Mouse (Mus musculus) WW6 (cell line): ENCODE measurements at regions not wholly inside any gene's neighbourhood (a gene's known extent, or its start where the extent isn't known, plus 50 kb on each side); places are given as distances from the start of the nearest gene placed in this dataset.

Experiments
- DNase-seq: peaks from one replicate; pipeline ENCODE4 v3.0.0-alpha.2; 2013; ENCODE audit warnings: low read depth, low spot score

DNA sequence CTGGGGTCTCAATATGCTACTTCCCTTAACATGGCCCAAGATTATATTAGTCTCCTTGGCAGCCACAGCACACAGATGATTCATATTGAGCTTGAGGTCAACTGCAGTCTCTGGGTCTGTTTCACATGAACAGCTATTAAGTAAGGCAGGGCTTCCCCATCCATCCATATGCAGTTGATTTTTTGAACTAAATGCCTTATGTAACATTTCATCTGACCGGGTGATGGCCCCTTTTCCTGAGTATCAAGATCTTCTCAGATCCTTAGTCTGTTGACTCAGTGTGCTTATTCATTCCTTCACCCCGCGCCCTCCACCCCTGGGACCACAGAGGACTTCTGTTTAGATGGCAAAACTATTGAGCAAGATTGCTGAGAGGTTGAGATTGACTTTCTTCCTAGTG, 202.7 kb downstream of the Cyp26b1 start:
- DNase-seq, result no peak

DNA sequence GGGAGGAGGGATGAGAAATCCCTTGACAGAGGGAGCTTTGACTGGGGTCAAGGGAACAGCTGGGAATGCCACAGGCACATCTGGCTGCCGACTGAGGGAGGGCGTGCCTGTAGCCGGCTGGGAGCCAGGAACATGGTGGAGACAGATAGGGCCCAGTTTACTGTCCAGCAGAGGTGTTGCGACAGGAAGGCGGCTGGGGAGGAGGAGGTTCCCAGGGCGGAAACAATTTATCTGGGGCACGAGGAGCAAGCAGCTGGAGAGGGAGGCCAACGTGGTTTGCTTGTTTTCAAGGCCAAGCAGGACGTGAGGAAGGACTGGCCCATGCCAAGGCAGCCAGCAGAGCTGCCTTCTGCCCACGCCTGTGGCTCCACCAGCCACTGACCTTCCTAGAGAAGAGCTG, 208.0 kb downstream of the Cyp26b1 start:
- no peak for DNase-seq

DNA sequence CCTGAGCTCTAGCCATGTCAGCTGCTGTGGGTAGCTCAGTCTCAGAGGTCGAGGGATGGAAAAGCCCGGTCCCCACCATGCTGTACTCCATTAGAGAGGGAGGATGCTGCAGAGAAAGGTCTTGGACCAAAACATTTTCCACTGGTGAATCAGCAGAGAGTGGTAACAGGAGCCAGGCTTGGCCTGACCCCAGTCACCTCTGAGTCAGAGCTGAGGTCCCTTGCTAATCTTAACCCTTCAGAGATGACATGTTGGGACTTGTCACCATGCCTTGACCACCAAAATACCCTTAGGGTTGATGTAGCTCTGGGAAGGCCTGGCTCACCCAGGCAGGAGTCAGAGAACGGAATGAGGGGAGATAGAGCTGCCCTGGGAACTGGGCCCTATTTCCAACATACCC, 210.0 kb downstream of the Cyp26b1 start:
- no peak for DNase-seq

DNA sequence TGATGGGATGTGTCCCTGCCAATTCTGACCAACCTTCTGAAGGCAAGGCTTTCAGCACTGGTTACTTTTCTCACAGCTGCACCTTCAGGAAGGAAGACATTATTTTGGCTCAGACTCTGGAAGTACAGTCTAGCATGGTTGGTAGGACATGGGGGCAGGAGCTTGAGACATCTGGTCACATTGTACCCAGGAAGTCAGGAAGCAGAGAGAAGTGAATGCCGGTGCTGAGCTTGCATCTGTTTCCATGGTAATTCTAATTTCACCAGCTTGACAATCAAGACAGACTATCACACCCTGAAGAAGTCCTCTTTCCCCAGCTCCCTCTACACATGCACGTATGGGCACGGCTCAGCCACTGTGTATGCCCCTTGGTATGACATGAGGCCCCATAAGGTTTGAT, 210.6 kb downstream of the Cyp26b1 start:
- DNase-seq, result no peak

DNA sequence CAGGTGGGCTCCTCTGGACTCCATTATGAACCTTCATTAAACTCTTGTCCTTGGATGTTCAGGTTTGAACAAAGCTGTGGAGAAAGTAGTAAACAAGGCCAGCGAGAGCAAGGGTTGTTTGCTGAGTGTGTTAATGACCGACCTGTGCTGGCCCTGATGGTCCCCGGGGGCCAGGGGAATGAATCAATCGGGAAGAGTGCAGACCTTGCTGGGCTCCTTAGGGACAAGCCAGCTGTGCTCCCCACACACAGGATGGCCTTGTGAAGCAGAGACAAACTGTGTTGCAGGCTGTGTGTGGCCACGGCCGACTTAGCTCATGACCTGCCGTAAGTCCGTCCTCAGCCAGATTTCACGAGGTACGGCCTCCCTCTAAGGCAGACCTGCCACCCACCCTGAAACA, 212.1 kb downstream of the Cyp26b1 start:
- DNase-seq, result no peak

DNA sequence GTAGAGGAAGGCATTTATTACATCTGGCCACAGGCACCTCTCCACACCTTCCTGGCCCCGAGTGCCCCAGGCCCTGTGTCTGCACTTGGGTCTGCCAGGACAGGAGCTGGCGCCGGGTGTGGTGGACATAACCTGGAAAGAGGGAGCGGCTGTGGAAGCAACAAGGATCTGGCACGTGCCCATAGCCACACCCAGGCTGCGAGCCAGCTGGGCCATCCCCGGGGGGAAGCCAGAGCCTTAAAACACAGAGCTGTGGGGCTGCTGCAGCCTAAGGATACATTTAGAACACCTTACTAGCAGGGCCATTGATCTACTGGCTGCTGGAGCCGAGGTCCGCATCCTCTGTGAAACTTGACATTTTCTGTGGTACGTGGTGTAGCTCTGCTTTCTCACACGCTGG, 217.0 kb downstream of the Cyp26b1 start:
- no peak for DNase-seq

DNA sequence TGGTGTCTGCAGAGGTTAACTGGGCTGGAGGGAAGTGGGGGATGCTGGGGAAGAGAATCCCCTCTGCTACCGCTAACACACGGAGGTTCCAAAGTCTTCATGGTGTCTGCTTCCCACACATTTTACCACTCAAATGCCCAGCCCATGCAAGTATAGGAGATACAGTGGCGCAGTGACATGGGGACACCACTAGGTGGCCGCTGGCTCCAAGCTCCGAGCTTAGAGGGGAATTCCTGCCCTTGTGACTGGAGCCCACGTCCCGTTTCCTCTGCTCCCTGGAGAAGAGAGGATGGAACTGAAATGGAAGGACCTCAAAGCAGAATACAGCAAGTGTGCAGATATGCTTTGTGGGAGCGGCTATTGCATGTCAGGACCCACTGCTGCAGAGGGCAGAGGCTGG, 218.2 kb downstream of the Cyp26b1 start:
- peak; percentile 7 for DNase-seq

DNA sequence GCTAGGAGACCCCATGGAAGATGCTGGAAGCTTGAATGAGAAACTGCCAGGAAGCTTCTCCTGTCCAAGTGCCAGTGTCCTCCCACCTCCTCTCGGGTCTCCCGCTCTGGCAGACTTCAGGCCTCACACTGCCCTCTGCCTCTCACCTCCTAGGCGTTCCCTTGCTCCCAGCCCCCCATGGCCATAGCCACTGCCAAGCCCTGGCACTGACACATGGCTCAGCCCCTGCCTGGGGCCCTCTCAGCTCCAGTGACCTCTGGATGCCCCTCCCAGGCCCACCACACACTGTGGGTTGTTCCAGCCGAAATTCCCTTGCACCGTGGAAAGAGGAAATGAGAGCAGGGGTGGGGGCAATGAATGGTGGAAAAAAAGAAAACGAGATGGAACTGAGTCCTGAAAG, 227.3 kb downstream of the Cyp26b1 start:
- DNase-seq, result no peak

DNA sequence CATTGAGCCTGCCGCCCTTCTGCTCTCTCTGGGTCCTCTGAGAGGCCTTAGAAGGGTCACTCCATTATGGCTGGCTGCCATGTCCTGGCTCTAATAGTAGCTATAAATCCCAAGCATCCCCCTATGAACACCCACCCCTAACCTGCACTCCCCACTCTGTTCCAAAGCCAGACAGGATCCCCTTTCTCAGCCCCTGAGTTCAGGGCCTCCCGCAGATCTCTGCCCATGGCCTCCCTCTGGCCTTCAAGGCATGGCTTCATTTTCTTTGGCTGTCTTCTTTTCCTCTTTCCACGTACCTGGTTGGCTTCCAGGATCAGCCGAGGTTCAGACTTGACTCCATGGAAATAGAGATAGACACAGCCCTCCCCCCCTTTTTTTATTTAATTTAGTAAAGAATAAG, 227.8 kb downstream of the Cyp26b1 start:
- no peak for DNase-seq

DNA sequence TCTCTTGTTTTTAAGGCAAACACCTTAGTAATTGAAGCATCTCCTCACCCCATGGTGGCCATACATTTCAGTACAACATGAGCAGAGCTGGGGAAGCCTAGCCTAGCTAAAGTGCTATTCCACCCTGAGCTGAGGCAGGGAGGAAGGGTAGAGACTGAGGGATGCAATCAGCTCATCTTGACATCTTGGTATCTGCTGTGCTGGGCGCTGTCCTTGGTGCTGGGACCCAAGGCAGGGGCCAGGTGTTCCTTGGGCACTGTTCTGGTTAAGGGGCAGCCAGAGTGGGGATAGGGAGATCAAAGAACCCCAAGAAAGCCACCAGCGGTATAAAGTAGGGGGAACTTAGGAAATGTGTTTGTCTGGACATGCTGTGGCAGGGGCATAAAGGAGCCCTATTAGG, 228.7 kb downstream of the Cyp26b1 start:
- DNase-seq, result peak; percentile 5

DNA sequence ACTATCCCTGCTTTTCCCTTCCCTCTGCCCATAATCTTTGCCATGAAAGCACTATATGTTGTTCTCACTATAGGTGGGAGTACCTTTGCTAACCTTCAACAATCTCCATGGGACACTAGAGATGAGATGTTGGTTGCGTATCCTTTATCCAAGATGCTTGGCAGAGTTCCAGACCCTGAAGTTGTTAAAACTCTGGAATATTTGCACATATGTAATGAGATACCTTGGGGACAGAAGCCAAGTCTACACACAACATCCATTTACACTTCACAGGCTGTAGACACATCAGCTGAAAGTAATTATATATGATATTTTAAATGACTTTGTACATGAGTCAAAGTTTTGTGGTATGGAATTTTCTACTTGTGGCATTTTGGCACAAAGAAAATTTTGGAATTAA, 231.4 kb downstream of the Cyp26b1 start:
- no peak for DNase-seq

DNA sequence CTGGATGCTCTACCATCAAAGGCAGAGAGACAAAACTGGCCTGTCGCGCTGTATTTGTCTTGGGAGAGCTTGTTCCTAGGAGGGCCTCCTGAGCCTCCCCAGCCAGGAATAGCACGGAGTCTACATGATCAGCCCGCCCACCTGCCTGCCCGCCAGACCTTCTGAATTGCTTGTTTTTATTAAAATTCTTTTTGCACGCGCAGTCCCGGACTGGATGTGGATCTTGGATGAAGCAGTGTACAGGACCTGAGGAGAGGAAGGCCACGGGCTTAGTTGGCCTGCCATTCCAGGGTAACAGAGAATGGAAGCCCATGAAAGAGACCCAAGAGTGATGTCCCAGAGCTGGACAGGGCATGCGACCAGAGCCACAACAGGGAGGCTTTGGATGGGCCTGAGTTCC, 235.8 kb downstream of the Cyp26b1 start:
- DNase-seq, result no peak

DNA sequence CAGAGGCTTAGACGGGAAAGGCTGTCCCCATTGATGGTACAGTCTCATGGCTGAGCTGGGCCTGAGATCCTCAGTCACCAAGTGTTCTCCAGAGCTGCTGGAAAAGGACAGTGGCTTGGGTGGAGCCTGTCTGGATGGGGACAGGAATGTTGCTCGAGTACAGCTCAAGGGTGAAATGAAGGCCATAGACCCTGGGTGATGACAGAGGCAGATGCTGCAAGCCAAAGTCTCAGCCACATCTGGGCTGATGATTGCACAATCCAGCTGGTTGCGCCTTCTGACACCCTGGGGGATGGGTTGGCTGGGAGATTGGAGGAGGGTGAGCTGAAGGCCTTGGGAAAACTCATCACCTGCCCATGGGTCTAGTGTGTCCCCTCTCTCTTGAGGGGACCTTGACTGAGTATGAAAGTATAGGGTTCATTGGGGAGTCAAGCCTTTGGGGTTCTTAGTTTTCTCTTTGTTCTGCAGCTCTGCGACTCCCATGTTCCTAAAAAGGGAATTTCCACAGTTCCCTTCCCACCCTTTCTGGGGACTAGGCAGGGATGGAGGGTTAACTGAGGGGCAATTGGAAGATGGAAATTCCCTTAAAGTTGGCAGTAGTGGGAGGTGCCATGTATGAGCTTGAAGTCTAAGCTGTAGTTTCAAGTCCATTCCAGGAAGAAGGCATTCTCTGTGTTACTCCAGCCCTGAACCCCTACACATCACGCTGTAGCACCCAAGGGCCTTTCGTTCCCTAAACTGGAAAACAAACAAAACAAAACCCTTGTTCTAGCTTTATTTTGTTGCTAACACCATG, 240.1 kb downstream of the Cyp26b1 start:
- no peak for DNase-seq

DNA sequence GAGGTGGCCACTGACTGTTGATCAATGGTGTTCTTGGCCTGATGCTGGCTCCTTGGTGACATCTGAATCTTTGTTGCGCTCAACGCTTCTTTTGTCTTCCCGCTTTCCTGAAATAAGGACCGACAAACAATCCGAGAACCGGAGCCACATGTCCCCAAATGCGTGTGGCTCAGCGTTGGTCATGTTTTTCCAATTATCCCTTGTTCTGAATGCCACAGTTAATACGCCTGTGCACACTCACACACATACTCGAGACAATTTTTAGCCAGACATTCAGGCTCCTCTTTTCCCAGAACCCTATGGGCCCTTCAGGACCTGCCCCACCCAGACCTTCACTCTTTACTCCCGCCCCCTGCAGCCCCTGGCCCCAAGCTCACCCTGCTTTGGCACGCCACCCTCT, 248.8 kb downstream of the Cyp26b1 start:
- DNase-seq, result no peak

DNA sequence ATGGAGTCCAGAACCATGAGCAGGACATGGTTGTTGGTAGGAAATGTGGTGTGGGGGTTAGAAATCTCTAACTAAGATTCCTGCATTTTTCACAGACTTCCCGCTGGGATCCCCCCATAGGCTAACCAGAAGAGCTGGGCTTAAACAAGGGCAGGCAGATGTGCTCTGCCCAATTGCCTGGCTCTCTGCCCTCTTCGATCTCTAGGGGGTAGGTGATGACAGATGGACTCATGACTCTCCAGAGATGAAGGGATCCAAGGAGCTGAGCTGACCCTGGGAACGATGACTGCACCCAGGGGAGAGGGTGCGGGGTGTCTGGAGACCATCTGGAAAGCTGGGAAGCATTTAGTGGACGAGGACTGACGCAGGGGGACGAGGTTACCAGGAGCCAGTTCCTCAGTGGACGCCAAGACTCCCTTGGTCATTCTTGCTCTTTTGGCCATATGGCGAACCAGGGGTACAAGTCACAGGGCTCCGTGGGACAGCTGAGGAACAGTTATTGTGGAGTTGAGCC, 260.0 kb downstream of the Cyp26b1 start:
- no peak for DNase-seq

DNA sequence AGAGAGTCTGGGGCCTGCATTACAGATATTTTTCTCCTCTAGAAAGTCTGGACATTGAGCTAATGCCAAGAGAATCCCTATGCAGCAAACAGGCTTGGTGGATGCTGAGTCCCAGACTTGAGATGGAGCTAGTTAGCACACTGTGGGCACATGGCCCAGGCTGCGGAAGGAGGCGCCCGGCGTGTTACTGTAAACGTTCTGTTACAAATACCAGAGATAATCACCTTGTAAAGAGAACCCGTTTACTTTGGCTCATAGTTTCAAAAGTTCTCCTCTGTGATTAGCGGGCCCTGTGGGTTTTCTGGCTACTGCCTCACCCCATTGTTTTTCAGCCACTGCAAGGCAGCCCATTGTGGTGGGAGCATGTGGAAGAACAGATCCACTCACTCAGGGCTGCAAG, 264.6 kb downstream of the Cyp26b1 start:
- DNase-seq, result no peak

DNA sequence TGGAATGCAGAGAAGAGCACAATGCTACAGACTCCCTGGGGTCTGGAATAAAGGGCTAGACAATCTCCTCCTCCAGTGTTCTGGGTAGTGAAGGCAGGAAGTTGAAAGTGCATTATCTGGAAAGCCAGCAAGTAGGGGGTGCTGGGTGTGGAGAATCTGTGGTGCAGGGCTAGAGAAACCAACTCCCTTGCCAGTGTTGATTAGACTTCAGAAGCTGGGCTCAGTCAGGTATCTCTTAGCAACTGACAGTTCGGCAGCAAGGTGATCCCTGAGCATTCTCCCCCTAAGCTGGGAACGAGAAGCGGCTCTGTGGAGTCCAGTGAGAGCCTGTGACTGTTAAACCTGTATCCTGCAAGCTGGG, 265.7 kb downstream of the Cyp26b1 start:
- no peak for DNase-seq

DNA sequence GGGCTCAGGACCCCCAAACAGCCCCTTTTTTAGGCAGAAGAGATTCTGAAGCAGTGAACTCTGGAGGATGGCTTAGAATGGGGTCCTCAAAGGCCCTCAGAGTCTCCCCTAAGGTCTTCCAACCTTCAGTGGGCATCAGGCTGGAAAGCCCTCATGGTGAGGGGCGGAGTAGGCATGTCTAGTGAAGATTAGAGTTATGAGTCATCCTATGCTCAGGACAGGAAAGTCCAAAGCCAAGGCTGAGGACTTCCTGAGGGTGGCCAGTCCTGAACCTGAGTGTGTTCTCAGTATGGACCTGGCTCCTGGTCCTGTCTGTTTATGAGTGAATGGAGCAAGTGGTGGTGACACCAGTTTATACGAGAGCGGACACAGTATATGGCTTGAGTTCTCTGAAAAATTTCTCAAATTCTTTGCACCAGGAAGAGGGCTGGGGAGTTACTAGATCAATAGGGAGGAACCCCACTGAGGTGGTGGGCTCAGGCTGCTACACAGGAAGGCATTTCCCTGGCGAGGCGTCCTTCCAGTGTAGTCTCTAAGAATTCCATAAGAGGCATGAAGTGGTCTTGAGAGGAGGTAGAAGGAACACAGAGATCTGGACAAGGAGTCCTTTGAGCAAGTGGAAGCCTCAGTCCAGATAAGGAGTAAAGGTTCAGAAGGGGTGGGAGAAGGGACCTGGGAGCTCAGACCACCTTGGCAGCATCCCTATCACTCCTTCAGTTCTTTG, 266.2 kb downstream of the Cyp26b1 start:
- no peak for DNase-seq

DNA sequence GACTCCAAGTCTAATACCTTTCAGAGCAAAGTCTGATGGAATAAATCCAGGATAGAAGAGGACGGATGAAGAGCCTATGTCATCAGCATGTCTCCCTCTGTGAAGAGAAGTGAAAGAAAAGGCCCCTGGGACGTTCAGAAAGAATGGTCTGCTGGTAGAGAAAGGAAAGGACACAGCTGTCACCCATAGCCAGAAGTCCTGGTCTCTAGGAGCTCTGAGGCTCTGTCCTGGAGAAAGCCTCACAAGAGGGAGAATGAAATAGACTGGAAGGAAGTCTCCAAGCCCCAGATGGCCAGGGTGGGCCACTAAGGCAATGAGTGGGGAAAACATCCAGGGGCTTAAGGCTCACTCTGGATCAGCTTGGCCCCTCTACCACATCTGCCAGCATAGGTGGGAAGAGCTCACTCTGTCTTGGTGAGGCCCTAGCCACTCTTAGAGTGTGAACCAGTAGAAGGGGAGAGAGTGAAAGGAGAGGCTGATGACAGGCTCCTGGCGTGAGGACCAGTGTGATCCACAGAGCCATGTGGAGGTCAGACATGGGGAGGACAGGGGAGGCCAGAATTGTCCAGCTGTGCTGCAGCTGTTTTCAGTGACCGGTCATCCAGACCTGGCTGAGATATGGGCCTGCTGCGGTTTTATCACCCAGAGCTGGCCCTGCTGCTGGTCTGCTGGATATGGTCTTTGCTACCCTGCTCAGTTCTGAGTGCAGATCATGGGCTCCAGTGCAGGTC, 268.2 kb downstream of the Cyp26b1 start:
- DNase-seq, result no peak

DNA sequence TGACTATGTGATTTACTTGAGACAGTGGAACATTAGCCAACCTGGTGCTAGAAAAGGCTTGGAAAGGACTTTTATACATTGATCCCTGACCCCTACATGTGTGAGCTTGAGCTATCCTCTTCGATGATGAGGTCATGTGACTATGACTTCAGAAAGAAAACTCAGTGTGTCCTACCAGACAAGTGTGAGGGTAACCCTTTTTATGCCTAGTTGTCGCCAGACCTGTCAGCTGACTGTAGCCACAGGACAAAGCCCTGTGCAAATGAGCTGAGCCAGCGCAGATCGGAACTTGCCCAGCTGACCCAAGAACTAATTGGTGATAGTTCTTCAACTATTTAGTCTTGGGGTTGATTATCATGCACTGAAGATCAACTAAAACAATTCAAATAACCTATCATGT, 269.5 kb downstream of the Cyp26b1 start:
- no peak for DNase-seq

DNA sequence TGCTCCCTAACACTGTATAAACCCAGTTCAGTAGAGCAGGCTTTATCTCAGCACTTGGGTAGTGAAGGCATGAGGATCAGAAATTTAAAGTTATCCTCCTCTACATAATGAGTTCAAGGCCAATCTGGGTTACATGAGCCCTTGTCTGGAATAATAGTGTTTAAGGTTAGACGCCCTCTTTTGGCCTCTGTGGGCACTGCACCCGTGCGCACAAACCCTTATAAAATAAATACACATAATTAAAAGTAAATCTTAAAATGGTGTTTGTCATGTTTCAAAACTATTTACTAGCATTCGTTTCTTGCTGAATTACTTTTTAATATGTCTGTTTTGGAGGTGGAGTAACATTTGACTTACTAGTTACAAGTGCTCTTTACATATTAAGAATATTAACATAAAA, 271.2 kb downstream of the Cyp26b1 start:
- DNase-seq, result no peak

DNA sequence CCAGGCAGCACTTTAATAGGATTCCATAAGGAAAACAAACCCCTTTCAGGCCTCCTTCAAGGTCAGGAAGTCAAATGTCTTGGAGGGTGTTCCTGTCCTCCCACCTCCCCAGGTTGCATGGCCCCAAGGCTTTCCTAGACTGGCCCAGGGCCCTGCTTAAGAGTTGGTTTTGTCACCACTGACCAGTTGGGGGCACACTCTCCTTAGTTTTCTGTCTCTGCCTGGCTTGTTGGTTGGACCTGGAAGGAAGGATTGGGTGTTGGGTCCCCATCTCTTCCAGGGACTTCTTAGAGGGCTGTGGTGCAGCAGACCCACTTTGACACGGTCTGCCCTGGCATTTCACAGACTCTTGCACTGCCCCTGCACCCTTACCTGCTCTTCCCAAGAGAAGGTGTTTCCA, 273.1 kb downstream of the Cyp26b1 start:
- DNase-seq, result no peak

DNA sequence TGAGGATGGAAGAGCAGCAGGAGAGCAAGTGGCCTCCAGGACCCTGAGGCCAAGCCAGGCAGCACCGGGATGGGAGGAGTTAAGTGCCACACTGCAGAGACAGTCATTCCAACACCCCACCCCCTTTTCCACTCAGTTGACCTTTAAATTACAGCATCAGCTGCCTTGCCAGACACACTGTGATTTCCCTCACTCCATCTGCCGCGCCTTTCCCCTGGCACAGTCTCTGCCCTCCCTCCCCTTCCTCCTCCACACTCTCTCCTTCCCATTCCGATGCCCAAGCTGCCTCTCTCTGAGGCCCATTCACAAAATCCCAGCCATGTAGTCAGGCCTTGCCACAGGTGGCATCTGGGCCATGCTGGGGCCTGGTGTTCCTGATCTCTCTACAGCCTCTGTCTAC, 274.9 kb downstream of the Cyp26b1 start:
- DNase-seq, result no peak
